Comparison of ENCODE assay signal across 27 mouse cellular contexts in genomic region chr14:55765696-55766095, GRCm38 (mm10). TPM values are rescaled to one million over a fixed set of nuclear protein-coding genes. Genes with fewer than 3 reads are reported as not detected.
DNase-seq lines count a peak whose midpoint lies in the region; ATAC-seq and TF ChIP-seq lines count a peak whose summit lies in the region.
"Had no signal": no experiment of that assay in that cellular context is flagged by ENCODE, and none has a peak within 500 bp of the region (broad histone marks: within the 10 kb centered on the region; RNA-seq: fewer than 3 reads in every experiment).

Gene Ltb4r1, plus strand, starts transcription at chr14:55765962.

- no peaks in the 10 kb centered on the region for H3K36me3 ChIP-seq in thymus, adult 2 months (ENCODE audit: control insufficient read depth, insufficient read depth, low read length)
- H3K36me3 ChIP-seq in macrophage (ENCODE audit: inconsistent target) = no peaks in the 10 kb centered on the region
- H3K36me3 ChIP-seq in small intestine, adult 2 months (ENCODE audit: control insufficient read depth, insufficient read depth, low read length) = no peaks in the 10 kb centered on the region
- H3K36me3 ChIP-seq: limb, embryonic 15.5 days; midbrain, embryonic 13.5 days; stomach, embryonic 15.5 days had no signal

- peak; percentile 34 for ATAC-seq in common myeloid progenitor, adult 5-6 weeks (replicated peaks; ENCODE audit: low read depth, poor library complexity, severe bottlenecking)
- ATAC-seq: activated CD4-positive, CD25-positive, alpha-beta regulatory T cell, adult 4 months; forebrain, embryonic 14.5 days; hindbrain, postnatal 0 days; intestine, postnatal 0 days; lung, postnatal 0 days; midbrain, embryonic 13.5 days had no signal

- H3K79me2 ChIP-seq in macrophage (ENCODE audit: inconsistent target) = no peaks in the 10 kb centered on the region

- H3K4me3 ChIP-seq in thymus, adult 2 months (ENCODE audit: control insufficient read depth, insufficient read depth, low read length) = no peak within 1 kb of the TSS
- H3K4me3 ChIP-seq in macrophage (ENCODE audit: inconsistent target) = no peak within 1 kb of the TSS
- no peak within 1 kb of the TSS for H3K4me3 ChIP-seq in small intestine, adult 2 months (ENCODE audit: low read depth, low read length)
- H3K4me3 ChIP-seq: embryonic facial prominence, embryonic 15.5 days; heart, embryonic 13.5 days; limb, embryonic 15.5 days; midbrain, embryonic 13.5 days had no signal

- intact Hi-C loops in left cerebral cortex, postnatal 36 days (cut with DNase I) = loop anchor here (5.0 kb wide), 1 partner anchor 152 kb away; no protein-coding TSS in a partner anchor

- H3K27ac ChIP-seq in thymus, adult 2 months (ENCODE audit: control insufficient read depth, insufficient read depth, low read length) = no peak within 1 kb of the TSS
- H3K27ac ChIP-seq in macrophage = peak within 1 kb of the TSS; percentile 71; the same call in 1 of the 2 replicates
- H3K27ac ChIP-seq in small intestine, adult 2 months (ENCODE audit: insufficient read depth, low read depth, low read length) = peak within 1 kb of the TSS; percentile 61; the same call in 1 of the 2 replicates
- H3K27ac ChIP-seq: embryonic facial prominence, embryonic 15.5 days; heart, embryonic 13.5 days; hindbrain, postnatal 0 days; limb, embryonic 15.5 days; midbrain, embryonic 13.5 days; stomach, embryonic 15.5 days had no signal

- TF ChIP-seq POLR2A in thymus, adult 2 months (IDR thresholded peaks at IDR 0.05; ENCODE audit: control insufficient read depth, extremely low read depth, insufficient read depth, low read length, poor library complexity) = no peak
- no peak for TF ChIP-seq POLR2A in small intestine, adult 2 months (IDR thresholded peaks at IDR 0.05; ENCODE audit: low read depth, low read length)

- peaks cover 4% of the 10 kb centered on the region; the same call in 1 of the 2 replicates for H3K4me1 ChIP-seq in thymus, adult 2 months (replicated peaks; ENCODE audit: control insufficient read depth, insufficient read depth, low read length)
- peaks cover 18% of the 10 kb centered on the region for H3K4me1 ChIP-seq in small intestine, adult 2 months (ENCODE audit: control insufficient read depth, insufficient read depth, insufficient read length, low read length)

- H3K27me3 ChIP-seq in thymus, adult 2 months (ENCODE audit: control insufficient read depth, insufficient read depth, low read length) = peaks cover 14% of the 10 kb centered on the region; the same call in 1 of the 2 replicates
- 0 out of 2 replicates have a peak, but pooled peaks cover 13% of the 10 kb centered on the region for H3K27me3 ChIP-seq in small intestine, adult 2 months (ENCODE audit: control insufficient read depth, insufficient read depth, low read length)

- DNase-seq in thymus, postnatal 4 days = peak; percentile 41
- DNase-seq in thymus, adult 2 months = no peak
- DNase-seq in left cerebral cortex, postnatal 36 days (ENCODE audit: low spot score in 2 of 2) = no peak
- no peak for DNase-seq in cerebellum, adult 8-10 months
- DNase-seq in layer of hippocampus, adult 18-20 months (ENCODE audit: low spot score in 2 of 2) = no peak
- DNase-seq: adrenal gland, adult 8-10 months; cerebellum, adult 2 months; heart, adult 18-20 months; heart, postnatal 14 days; kidney, postnatal 25 days; left cerebral cortex, postnatal 4 days; right cerebral cortex, postnatal 25 days had no signal

- 20% methylated on average over 4 of the region's 4 CpGs for WGBS in thymus, adult 2 months
- 34% methylated on average over 4 of the region's 4 CpGs for WGBS in macrophage (ENCODE audit: missing documents)
- WGBS in small intestine, adult 2 months = 60% methylated on average over 4 of the region's 4 CpGs

- TF ChIP-seq CTCF in thymus, adult 2 months (IDR thresholded peaks at IDR 0.05; ENCODE audit: borderline replicate concordance, control insufficient read depth, extremely low read depth, insufficient read depth, low read length, poor library complexity) = no peak
- TF ChIP-seq CTCF in small intestine, adult 2 months (IDR thresholded peaks at IDR 0.05; ENCODE audit: extremely low read depth, insufficient read length, insufficient replicate concordance, low read depth, low read length) = no peak

RNA-seq across cellular contexts. Expression of gene Ltb4r1, which starts in this region (rescaled TPM):
- polyA plus RNA-seq in thymus, adult 2 months (2012; rRNA removed) = 2.6 and 2.8 TPM in 2 replicates
- total RNA-seq in common myeloid progenitor, adult 5-6 weeks (2017) = 1.5 and 6.3 TPM in 2 replicates
- under 1 TPM in 1 of 26 experiments, not detected in 25; 0.65 TPM for total RNA-seq in macrophage (2018; cell fraction: chromatin; rRNA removed)
- total RNA-seq in macrophage (2018; cell fraction: cytosol; rRNA removed) = under 1 TPM; 0.11 to 0.69 (median 0.31) TPM
- 1 to 10 TPM in 1 of 26 experiments, under 1 TPM in 11, not detected in 14; 0.29 to 1.1 (median 0.52) TPM for total RNA-seq in macrophage (2018; cell fraction: nucleus; rRNA removed)
- 0.25 to 0.33 TPM (median 0.32 TPM) in 3 replicates for polyA plus RNA-seq in macrophage (2018)
- 25.3 and 26.4 TPM in 2 replicates for polyA plus RNA-seq in small intestine, adult 2 months (2012; rRNA removed)
- total RNA-seq in left cerebral cortex, postnatal 36 days (2021) = under 1 TPM; 0.29 to 0.59 TPM
- total RNA-seq in layer of hippocampus, adult 18-20 months (2021) = under 1 TPM in 1 of 2 experiments, not detected in 1; 0.45 TPM
- polyA plus RNA-seq: hindbrain, embryonic 11.5 days; kidney, embryonic 14.5 days had no signal
